Mouse (Mus musculus) thymus, postnatal 25 days (tissue): ENCODE data around the gene Gm4724.
"Not testable (repeated sequence)": the region's sequence is repeated elsewhere in the genome, so short reads cannot be mapped to it uniquely, and the experiment has no call there.

Source experiments
- DNase-seq: peaks from one replicate; pipeline ENCODE4 v3.0.0; 2022

The Gm4724 gene

GRCm38 (mm10) chr2:175435707-175436106, at the start of gene Gm4724:
Gene Gm4724, minus strand, starts transcription at chr2:175435807.
- not testable (repeated sequence) for DNase-seq

GRCm38 (mm10) chr2:175469685-175470084, 34.1 kb upstream of the Gm4724 start, which contains the start of gene Zfp965:
Gene Zfp965, plus strand, starts transcription at chr2:175469985.
- DNase-seq: not testable (repeated sequence)
